Mouse (Mus musculus): ENCODE data around the gene Adgrv1. TPM values are rescaled to one million over a fixed set of nuclear protein-coding genes. Genes with fewer than 3 reads are reported as not detected.
"Not testable (repeated sequence)": the region's sequence is repeated elsewhere in the genome, so short reads cannot be mapped to it uniquely, and the experiment has no call there.

Gene Adgrv1
- under 1 TPM in 3 of 26 experiments, not detected in 23; 0.08 to 0.35 (median 0.11) TPM for total RNA-seq (2018; cell fraction: chromatin; rRNA removed)
- under 1 TPM in 21 of 26 experiments, not detected in 5; 0.04 to 0.47 (median 0.14) TPM for total RNA-seq (2018; cell fraction: cytosol; rRNA removed)
- under 1 TPM in 2 of 26 experiments, not detected in 24; 0.17 to 0.44 TPM for total RNA-seq (2018; cell fraction: nucleus; rRNA removed)
- not detected in 3 replicates for polyA plus RNA-seq (2018)

GRCm38 (mm10) chr13:81632720-81633415 lies at the start of gene Adgrv1:
Gene Adgrv1, minus strand, starts transcription at chr13:81633154.
- no peaks in the 10 kb centered on the region for H3K36me3 ChIP-seq (ENCODE audit: inconsistent target)
- WGBS (ENCODE audit: missing documents): 9% methylated on average over 42 of the region's 42 CpGs
- no peak within 1 kb of the TSS for H3K27ac ChIP-seq
- H3K79me2 ChIP-seq (ENCODE audit: inconsistent target): no peaks in the 10 kb centered on the region
- H3K4me3 ChIP-seq (ENCODE audit: inconsistent target): no peak within 1 kb of the TSS

GRCm38 (mm10) chr13:81675333-81675732 lies 42.4 kb upstream of the Adgrv1 start:
- Histone ChIP-seq H3K27ac (no peak overlapping the region), H3K4me3 (ENCODE audit: inconsistent target) (no peak overlapping the region), H3K79me2 (ENCODE audit: inconsistent target) (no peaks in the 10 kb centered on the region), H3K36me3 (ENCODE audit: inconsistent target) (peaks cover 13% of the 10 kb centered on the region; the same call in 1 of the 2 replicates)
- WGBS (ENCODE audit: missing documents): 96% methylated on average over 8 of the region's 8 CpGs

- Histone ChIP-seq H3K79me2 (ENCODE audit: inconsistent target) (peaks cover 26% of the 10 kb centered on the region), H3K27ac (no peak overlapping the region), H3K36me3 (ENCODE audit: inconsistent target) (peaks cover 67% of the 10 kb centered on the region), H3K4me3 (ENCODE audit: inconsistent target) (no peak overlapping the region)
- 92% methylated on average over 5 of the region's 5 CpGs for WGBS (ENCODE audit: missing documents)
Measured at GRCm38 (mm10) chr13:81667713-81668112, 34.8 kb upstream of the Adgrv1 start.

GRCm38 (mm10) chr13:81664331-81664698 lies 31.4 kb upstream of the Adgrv1 start:
- WGBS (ENCODE audit: missing documents): 96% methylated on average over 5 of the region's 5 CpGs
- Histone ChIP-seq H3K4me3 (ENCODE audit: inconsistent target) (no peak overlapping the region), H3K36me3 (ENCODE audit: inconsistent target) (peaks cover 49% of the 10 kb centered on the region), H3K79me2 (ENCODE audit: inconsistent target) (peaks cover 60% of the 10 kb centered on the region), H3K27ac (no peak overlapping the region)

GRCm38 (mm10) chr13:81663566-81664330 lies 30.8 kb upstream of the Adgrv1 start:
- H3K79me2 ChIP-seq (ENCODE audit: inconsistent target): peaks cover 65% of the 10 kb centered on the region
- H3K36me3 ChIP-seq (ENCODE audit: inconsistent target): peaks cover 43% of the 10 kb centered on the region
- WGBS (ENCODE audit: missing documents): 91% methylated on average over 12 of the region's 12 CpGs
- H3K27ac ChIP-seq: no peak overlapping the region
- no peak overlapping the region for H3K4me3 ChIP-seq (ENCODE audit: inconsistent target)

GRCm38 (mm10) chr13:81658053-81658752 lies 25.2 kb upstream of the Adgrv1 start:
- no peaks in the 10 kb centered on the region for H3K36me3 ChIP-seq (ENCODE audit: inconsistent target)
- peak overlapping the region; percentile 91 for H3K4me3 ChIP-seq (ENCODE audit: inconsistent target)
- 13% methylated on average over 21 of the region's 21 CpGs for WGBS (ENCODE audit: missing documents)
- peak overlapping the region; percentile 38 for H3K27ac ChIP-seq
- peaks cover 54% of the 10 kb centered on the region for H3K79me2 ChIP-seq (ENCODE audit: inconsistent target)

GRCm38 (mm10) chr13:81657351-81658052 lies 24.5 kb upstream of the Adgrv1 start, which contains the start of gene Lysmd3:
Gene Lysmd3, plus strand, starts transcription at chr13:81657663.
- Histone ChIP-seq H3K27ac (peak within 1 kb of the TSS; percentile 38), H3K36me3 (ENCODE audit: inconsistent target) (no peaks in the 10 kb centered on the region), H3K79me2 (ENCODE audit: inconsistent target) (peaks cover 47% of the 10 kb centered on the region), H3K4me3 (ENCODE audit: inconsistent target) (peak within 1 kb of the TSS; percentile 91)
- WGBS (ENCODE audit: missing documents): 1% methylated on average over 73 of the region's 73 CpGs

- Histone ChIP-seq H3K4me3 (ENCODE audit: inconsistent target) (peak overlapping the region; percentile 41), H3K36me3 (ENCODE audit: inconsistent target) (no peaks in the 10 kb centered on the region), H3K27ac (peak overlapping the region; percentile 35), H3K79me2 (ENCODE audit: inconsistent target) (peaks cover 42% of the 10 kb centered on the region)
- WGBS (ENCODE audit: missing documents): 26% methylated on average over 5 of the region's 5 CpGs
Measured at GRCm38 (mm10) chr13:81657008-81657350, 24.0 kb upstream of the Adgrv1 start.

- Histone ChIP-seq H3K27ac (no peak overlapping the region), H3K36me3 (ENCODE audit: inconsistent target) (no peaks in the 10 kb centered on the region), H3K79me2 (ENCODE audit: inconsistent target) (peaks cover 35% of the 10 kb centered on the region), H3K4me3 (ENCODE audit: inconsistent target) (no peak overlapping the region)
- 86% methylated on average over 14 of the region's 14 CpGs for WGBS (ENCODE audit: missing documents)
Measured at GRCm38 (mm10) chr13:81656091-81656850, 23.3 kb upstream of the Adgrv1 start.

- WGBS (ENCODE audit: missing documents): no CpG with 5 or more reads among the region's 6 CpGs
- not testable (repeated sequence) for H3K4me3 ChIP-seq (ENCODE audit: inconsistent target); H3K79me2 ChIP-seq (ENCODE audit: inconsistent target); H3K27ac ChIP-seq; H3K36me3 ChIP-seq (ENCODE audit: inconsistent target)
Measured at GRCm38 (mm10) chr13:81650382-81650781, 17.4 kb upstream of the Adgrv1 start.

- WGBS (ENCODE audit: missing documents): 88% methylated on average over 6 of the region's 6 CpGs
- Histone ChIP-seq H3K79me2 (ENCODE audit: inconsistent target) (no peaks in the 10 kb centered on the region), H3K27ac (no peak overlapping the region), H3K36me3 (ENCODE audit: inconsistent target) (no peaks in the 10 kb centered on the region), H3K4me3 (ENCODE audit: inconsistent target) (no peak overlapping the region)
Measured at GRCm38 (mm10) chr13:81646348-81646747, 13.4 kb upstream of the Adgrv1 start.

- no peak overlapping the region for H3K4me3 ChIP-seq (ENCODE audit: inconsistent target)
- no peak overlapping the region for H3K27ac ChIP-seq
- 93% methylated on average over 11 of the region's 11 CpGs for WGBS (ENCODE audit: missing documents)
- no peaks in the 10 kb centered on the region for H3K79me2 ChIP-seq (ENCODE audit: inconsistent target)
- no peaks in the 10 kb centered on the region for H3K36me3 ChIP-seq (ENCODE audit: inconsistent target)
Measured at GRCm38 (mm10) chr13:81644047-81644565, 11.2 kb upstream of the Adgrv1 start.

GRCm38 (mm10) chr13:81642491-81643149 lies 9.7 kb upstream of the Adgrv1 start:
- 73% methylated on average over 7 of the region's 7 CpGs for WGBS (ENCODE audit: missing documents)
- Histone ChIP-seq H3K4me3 (ENCODE audit: inconsistent target) (no peak overlapping the region), H3K36me3 (ENCODE audit: inconsistent target) (no peaks in the 10 kb centered on the region), H3K27ac (no peak overlapping the region), H3K79me2 (ENCODE audit: inconsistent target) (no peaks in the 10 kb centered on the region)
